Mouse (Mus musculus) bone marrow, adult 2 months (tissue): ENCODE measurements around the gene Itpr1.

Experiments
- CTCF ChIP-seq: fragments of 200-500 bp; IDR thresholded peaks from 2 replicates; pipeline ENCODE4 v1.5.1; 2011; ENCODE audit warnings: low read length, control low read depth; ENCODE audit not compliant: control insufficient read depth, insufficient read depth
- POLR2A ChIP-seq: fragments of 200-500 bp; IDR thresholded peaks from 2 replicates; pipeline ENCODE4 v1.6.1; 2011; ENCODE audit warnings: low read depth, mild to moderate bottlenecking, control low read depth, low read length, borderline replicate concordance; ENCODE audit not compliant: control insufficient read depth

DNA sequence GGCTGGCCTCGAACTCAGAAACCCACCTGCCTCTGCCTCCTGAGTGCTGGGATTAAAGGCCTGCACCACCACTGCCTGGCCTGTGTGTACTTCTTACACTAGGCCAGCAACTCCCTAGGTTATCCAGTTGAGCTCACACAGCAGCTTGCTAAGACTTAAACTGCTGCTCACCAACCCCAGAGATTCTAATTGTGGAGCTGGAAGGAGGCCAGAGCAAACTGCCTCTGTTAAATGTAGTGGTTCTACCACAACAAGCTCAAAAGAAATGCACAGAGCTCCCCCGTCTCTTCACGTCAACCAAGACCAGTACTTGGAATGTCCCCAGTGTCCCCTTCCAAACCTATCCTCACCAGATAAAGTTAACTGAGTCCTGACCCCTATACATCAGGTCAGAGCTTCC is 38.7 kb upstream of the Itpr1 start:
- TF ChIP-seq CTCF: no peak
- TF ChIP-seq POLR2A: no peak
